Mouse (Mus musculus): ENCODE measurements at regions not wholly inside any gene's neighbourhood (a gene's known extent, or its start where the extent isn't known, plus 50 kb on each side); places are given as distances from the start of the nearest gene placed in this dataset.

DNA sequence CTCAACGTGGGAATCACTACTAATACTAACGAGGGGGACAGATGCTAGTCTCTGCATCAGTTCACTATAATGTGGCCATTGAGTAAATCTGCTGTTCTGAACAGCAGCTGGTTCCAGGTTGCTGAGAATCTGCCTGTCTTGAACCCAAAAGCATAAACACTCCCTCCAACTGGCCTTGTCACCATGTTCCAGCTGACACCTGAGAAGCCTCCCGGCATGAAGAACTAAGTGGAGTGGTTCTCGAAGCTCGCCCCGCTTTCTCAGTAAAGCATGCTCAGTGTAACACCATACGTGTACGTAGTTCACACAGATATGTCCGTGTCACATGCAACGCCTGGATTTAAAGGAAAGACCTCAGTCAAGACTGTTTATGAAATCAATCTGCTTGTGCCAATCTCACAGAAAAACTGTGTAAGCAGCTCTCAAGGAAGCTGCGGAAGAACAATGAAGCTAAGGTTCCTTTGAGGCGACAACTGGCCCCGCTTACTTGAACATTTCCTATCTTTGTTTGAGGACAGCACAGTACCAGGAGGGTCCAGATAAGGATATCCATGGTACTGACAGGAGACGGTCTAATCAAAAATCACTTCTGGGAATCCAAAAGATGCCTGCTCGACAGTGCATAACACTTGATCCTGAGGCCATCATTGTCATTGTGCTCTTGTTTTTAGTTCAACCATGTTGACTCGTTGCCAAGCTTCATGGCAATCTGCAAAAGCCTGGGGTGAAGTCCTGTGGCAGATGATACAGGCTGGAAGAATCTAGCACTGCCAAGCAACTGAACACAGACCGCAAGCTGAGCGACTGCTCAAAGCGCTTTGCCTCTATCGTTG lies 82.8 kb upstream of the Myo10 start:
- H3K27me3 ChIP-seq (ENCODE audit: control insufficient read depth, insufficient read depth, low read length, poor library complexity, severe bottlenecking) = no peaks in the 10 kb centered on the region
- no peaks in the 10 kb centered on the region for H3K36me3 ChIP-seq (ENCODE audit: control insufficient read depth, insufficient read depth, low read length, poor library complexity, severe bottlenecking)
- no peaks in the 10 kb centered on the region for H3K4me1 ChIP-seq (ENCODE audit: control insufficient read depth, insufficient read depth, low read length)

DNA sequence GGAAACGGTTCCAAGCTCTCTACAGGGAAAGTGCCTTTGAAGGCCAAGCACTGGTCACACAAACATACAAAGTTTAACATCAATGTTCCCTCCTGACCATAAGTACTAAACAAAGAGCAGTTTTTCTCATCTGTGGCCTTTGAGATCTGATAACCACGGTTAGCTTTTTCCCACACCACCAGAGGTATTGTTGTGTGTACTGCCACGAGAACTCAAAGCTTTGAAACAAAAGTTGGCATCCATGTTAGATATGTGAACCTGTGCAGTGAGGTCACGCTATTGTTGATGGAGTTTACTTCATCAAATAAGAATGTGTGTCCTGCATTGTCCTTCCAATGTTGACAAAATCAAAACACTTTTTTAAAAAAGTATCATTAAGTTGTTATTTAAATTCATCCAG lies 79.9 kb upstream of the Myo10 start:
- no peak overlapping the region for H3K9ac ChIP-seq (ENCODE audit: low read depth, poor library complexity, severe bottlenecking)
- H3K9me3 ChIP-seq (replicated peaks; ENCODE audit: control insufficient read depth, insufficient read depth, low read length, poor library complexity, severe bottlenecking) = no peaks in the 10 kb centered on the region
- no peak overlapping the region for H3K27ac ChIP-seq (ENCODE audit: insufficient read depth, low read length)
- no peak overlapping the region for H3K4me3 ChIP-seq (ENCODE audit: low read depth, low read length)
- no peaks in the 10 kb centered on the region for H3K4me1 ChIP-seq (ENCODE audit: control insufficient read depth, insufficient read depth, low read length)
- TF ChIP-seq CTCF (IDR thresholded peaks at IDR 0.05; ENCODE audit: low read depth, low read length) (no peak), EP300 (IDR thresholded peaks at IDR 0.05; ENCODE audit: insufficient read depth, low read depth, low read length) (no peak), POLR2A (IDR thresholded peaks at IDR 0.05; ENCODE audit: insufficient read depth, low read length) (no peak)
- H3K36me3 ChIP-seq (ENCODE audit: control insufficient read depth, insufficient read depth, low read length, poor library complexity, severe bottlenecking) = no peaks in the 10 kb centered on the region
- H3K27me3 ChIP-seq (ENCODE audit: control insufficient read depth, insufficient read depth, low read length, poor library complexity, severe bottlenecking) = no peaks in the 10 kb centered on the region

More for the DNA sequence above, 82.8 kb upstream of the Myo10 start:
- Histone ChIP-seq H3K4me3 (ENCODE audit: low read depth, low read length) (no peak overlapping the region), H3K27ac (ENCODE audit: insufficient read depth, low read length) (no peak overlapping the region), H3K9me3 (replicated peaks; ENCODE audit: control insufficient read depth, insufficient read depth, low read length, poor library complexity, severe bottlenecking) (no peaks in the 10 kb centered on the region), H3K9ac (ENCODE audit: low read depth, poor library complexity, severe bottlenecking) (no peak overlapping the region)
- TF ChIP-seq CTCF (IDR thresholded peaks at IDR 0.05; ENCODE audit: low read depth, low read length) = no peak
- TF ChIP-seq EP300 (IDR thresholded peaks at IDR 0.05; ENCODE audit: insufficient read depth, low read depth, low read length) = no peak
- no peak for TF ChIP-seq POLR2A (IDR thresholded peaks at IDR 0.05; ENCODE audit: insufficient read depth, low read length)

DNA sequence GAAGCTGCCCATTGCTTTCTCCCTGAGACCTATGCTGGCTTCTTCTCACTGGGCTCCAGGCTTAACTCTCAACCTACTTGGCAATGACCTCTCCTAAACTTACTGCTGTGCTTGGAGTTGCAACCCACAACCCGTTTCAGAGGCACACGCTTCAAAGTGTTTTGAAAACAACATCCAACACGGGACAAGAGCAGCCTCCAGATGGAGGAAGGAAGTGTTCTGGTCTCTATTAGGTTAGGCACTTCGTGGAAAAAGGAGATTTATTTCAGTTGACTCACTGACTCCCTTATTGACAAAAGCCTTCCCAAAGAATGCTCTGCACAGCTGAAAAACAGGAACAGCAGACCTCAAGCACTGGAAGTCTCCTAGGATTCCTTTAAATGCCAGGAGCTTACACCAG lies 76.1 kb upstream of the Myo10 start:
- Histone ChIP-seq H3K4me1 (ENCODE audit: control insufficient read depth, insufficient read depth, low read length) (no peaks in the 10 kb centered on the region), H3K27me3 (ENCODE audit: control insufficient read depth, insufficient read depth, low read length, poor library complexity, severe bottlenecking) (no peaks in the 10 kb centered on the region), H3K36me3 (ENCODE audit: control insufficient read depth, insufficient read depth, low read length, poor library complexity, severe bottlenecking) (no peaks in the 10 kb centered on the region), H3K4me3 (ENCODE audit: low read depth, low read length) (no peak overlapping the region), H3K9me3 (replicated peaks; ENCODE audit: control insufficient read depth, insufficient read depth, low read length, poor library complexity, severe bottlenecking) (no peaks in the 10 kb centered on the region), H3K27ac (ENCODE audit: insufficient read depth, low read length) (no peak overlapping the region), H3K9ac (ENCODE audit: low read depth, poor library complexity, severe bottlenecking) (no peak overlapping the region)
- no peak for TF ChIP-seq CTCF (IDR thresholded peaks at IDR 0.05; ENCODE audit: low read depth, low read length)
- no peak for TF ChIP-seq POLR2A (IDR thresholded peaks at IDR 0.05; ENCODE audit: insufficient read depth, low read length)
- TF ChIP-seq EP300 (IDR thresholded peaks at IDR 0.05; ENCODE audit: insufficient read depth, low read depth, low read length) = no peak

DNA sequence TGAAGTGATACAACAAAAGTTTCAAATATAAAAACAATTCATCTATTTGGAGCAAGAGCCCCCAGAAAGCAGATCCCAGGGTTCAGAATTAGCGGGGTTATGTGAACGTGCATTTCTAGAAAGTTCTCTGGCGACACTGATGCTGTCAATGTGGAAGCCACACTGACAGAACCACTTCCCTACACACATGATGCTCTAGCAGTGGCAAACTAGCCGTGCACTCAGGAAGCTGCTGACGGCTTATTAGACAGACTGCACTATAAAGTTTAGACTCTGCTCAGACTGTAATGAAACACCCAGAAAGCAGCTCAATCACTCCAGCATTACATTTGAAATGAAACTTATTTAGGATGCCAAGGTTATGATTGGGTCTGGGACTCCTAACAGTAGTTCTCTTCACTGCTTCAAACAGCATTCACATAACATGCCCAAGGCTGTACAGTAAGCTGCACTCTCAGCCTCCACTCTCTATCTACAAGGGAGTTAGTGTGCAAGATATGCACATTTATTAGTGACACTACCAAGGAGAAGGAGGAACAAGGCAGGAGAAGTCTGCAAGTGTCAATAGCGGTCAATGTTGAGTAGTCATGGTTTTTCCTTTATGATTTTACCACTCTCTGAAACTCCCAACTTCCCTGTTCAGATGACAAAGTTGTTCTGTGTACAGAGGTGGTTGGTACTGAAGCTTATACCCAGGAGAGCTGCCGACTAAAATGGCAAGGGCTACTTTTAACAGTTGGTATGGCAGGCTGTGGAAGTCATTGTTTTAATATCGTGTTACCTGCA lies 71.9 kb upstream of the Myo10 start:
- Histone ChIP-seq H3K4me3 (ENCODE audit: low read depth, low read length) (no peak overlapping the region), H3K9ac (ENCODE audit: low read depth, poor library complexity, severe bottlenecking) (no peak overlapping the region), H3K4me1 (ENCODE audit: control insufficient read depth, insufficient read depth, low read length) (no peaks in the 10 kb centered on the region), H3K27me3 (ENCODE audit: control insufficient read depth, insufficient read depth, low read length, poor library complexity, severe bottlenecking) (no peaks in the 10 kb centered on the region), H3K9me3 (replicated peaks; ENCODE audit: control insufficient read depth, insufficient read depth, low read length, poor library complexity, severe bottlenecking) (no peaks in the 10 kb centered on the region), H3K27ac (ENCODE audit: insufficient read depth, low read length) (no peak overlapping the region), H3K36me3 (ENCODE audit: control insufficient read depth, insufficient read depth, low read length, poor library complexity, severe bottlenecking) (no peaks in the 10 kb centered on the region)
- TF ChIP-seq POLR2A (IDR thresholded peaks at IDR 0.05; ENCODE audit: insufficient read depth, low read length) = no peak
- TF ChIP-seq CTCF (IDR thresholded peaks at IDR 0.05; ENCODE audit: low read depth, low read length) = no peak
- TF ChIP-seq EP300 (IDR thresholded peaks at IDR 0.05; ENCODE audit: insufficient read depth, low read depth, low read length) = no peak

DNA sequence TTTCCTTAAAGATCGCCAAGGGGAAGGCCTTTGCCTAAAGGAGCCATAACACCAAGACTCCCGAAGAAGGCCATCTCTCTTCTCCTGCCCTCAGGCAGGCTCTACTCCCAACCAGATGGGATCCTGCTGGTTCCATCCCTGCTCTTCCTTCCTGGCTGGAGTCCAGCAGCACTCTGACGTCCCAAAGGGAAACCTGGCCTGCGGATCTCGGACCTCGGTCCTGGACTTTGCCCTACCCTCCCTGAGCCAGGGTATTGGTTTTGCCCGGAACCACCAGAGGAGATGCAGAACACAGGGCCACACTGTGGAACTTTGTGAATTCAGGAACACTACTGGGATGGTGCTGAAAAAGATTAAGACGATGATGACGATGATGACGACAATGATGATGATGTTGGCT lies 67.4 kb upstream of the Myo10 start:
- Histone ChIP-seq H3K9ac (ENCODE audit: low read depth, poor library complexity, severe bottlenecking) (no peak overlapping the region), H3K4me3 (ENCODE audit: low read depth, low read length) (no peak overlapping the region), H3K4me1 (ENCODE audit: control insufficient read depth, insufficient read depth, low read length) (peaks cover 5% of the 10 kb centered on the region), H3K9me3 (replicated peaks; ENCODE audit: control insufficient read depth, insufficient read depth, low read length, poor library complexity, severe bottlenecking) (no peaks in the 10 kb centered on the region), H3K36me3 (ENCODE audit: control insufficient read depth, insufficient read depth, low read length, poor library complexity, severe bottlenecking) (no peaks in the 10 kb centered on the region), H3K27ac (ENCODE audit: insufficient read depth, low read length) (no peak overlapping the region), H3K27me3 (ENCODE audit: control insufficient read depth, insufficient read depth, low read length, poor library complexity, severe bottlenecking) (no peaks in the 10 kb centered on the region)
- TF ChIP-seq EP300 (IDR thresholded peaks at IDR 0.05; ENCODE audit: insufficient read depth, low read depth, low read length) (no peak), CTCF (IDR thresholded peaks at IDR 0.05; ENCODE audit: low read depth, low read length) (no peak), POLR2A (IDR thresholded peaks at IDR 0.05; ENCODE audit: insufficient read depth, low read length) (no peak)

DNA sequence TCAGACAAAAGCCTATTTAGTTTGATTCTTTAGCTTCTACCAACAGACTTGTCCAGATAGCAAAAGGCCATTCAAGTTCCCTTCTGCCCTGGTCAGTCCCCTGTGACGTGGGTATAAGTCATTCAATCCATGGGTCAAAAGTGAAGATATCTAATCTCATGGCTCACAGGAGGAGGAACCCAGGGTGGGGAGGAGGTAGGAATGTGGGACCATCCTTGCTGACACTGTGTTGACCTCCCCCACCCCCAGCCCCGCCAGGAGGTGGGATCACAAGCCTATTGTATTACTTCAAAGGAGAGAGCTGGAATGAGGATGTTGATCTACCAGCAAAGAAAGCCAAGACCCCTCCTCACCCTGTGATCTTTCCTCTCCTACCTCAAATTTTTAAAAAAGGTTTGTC lies 66.5 kb upstream of the Myo10 start:
- TF ChIP-seq EP300 (IDR thresholded peaks at IDR 0.05; ENCODE audit: insufficient read depth, low read depth, low read length) (peak; percentile 86), POLR2A (IDR thresholded peaks at IDR 0.05; ENCODE audit: insufficient read depth, low read length) (no peak)
- H3K36me3 ChIP-seq (ENCODE audit: control insufficient read depth, insufficient read depth, low read length, poor library complexity, severe bottlenecking) = no peaks in the 10 kb centered on the region
- H3K4me3 ChIP-seq (ENCODE audit: low read depth, low read length) = no peak overlapping the region
- 0 out of 2 replicates have a peak, but pooled peaks cover 3% of the 10 kb centered on the region for H3K9me3 ChIP-seq (replicated peaks; ENCODE audit: control insufficient read depth, insufficient read depth, low read length, poor library complexity, severe bottlenecking)
- H3K4me1 ChIP-seq (ENCODE audit: control insufficient read depth, insufficient read depth, low read length) = peaks cover 5% of the 10 kb centered on the region
- no peak overlapping the region for H3K9ac ChIP-seq (ENCODE audit: low read depth, poor library complexity, severe bottlenecking)
- no peaks in the 10 kb centered on the region for H3K27me3 ChIP-seq (ENCODE audit: control insufficient read depth, insufficient read depth, low read length, poor library complexity, severe bottlenecking)
- no peak overlapping the region for H3K27ac ChIP-seq (ENCODE audit: insufficient read depth, low read length)

All from ES-Bruce4 (cell line).